Mouse (Mus musculus): ENCODE measurements around the gene Adcy10. TPM values are rescaled to one million over a fixed set of nuclear protein-coding genes. Genes with fewer than 3 reads are reported as not detected.
A peak's percentile ranks its signal among the peaks of the same experiment; 100 is the strongest.

Gene Adcy10
- total and polyA plus RNA-seq, 2 experiments from 2014 or later = not detected

DNA sequence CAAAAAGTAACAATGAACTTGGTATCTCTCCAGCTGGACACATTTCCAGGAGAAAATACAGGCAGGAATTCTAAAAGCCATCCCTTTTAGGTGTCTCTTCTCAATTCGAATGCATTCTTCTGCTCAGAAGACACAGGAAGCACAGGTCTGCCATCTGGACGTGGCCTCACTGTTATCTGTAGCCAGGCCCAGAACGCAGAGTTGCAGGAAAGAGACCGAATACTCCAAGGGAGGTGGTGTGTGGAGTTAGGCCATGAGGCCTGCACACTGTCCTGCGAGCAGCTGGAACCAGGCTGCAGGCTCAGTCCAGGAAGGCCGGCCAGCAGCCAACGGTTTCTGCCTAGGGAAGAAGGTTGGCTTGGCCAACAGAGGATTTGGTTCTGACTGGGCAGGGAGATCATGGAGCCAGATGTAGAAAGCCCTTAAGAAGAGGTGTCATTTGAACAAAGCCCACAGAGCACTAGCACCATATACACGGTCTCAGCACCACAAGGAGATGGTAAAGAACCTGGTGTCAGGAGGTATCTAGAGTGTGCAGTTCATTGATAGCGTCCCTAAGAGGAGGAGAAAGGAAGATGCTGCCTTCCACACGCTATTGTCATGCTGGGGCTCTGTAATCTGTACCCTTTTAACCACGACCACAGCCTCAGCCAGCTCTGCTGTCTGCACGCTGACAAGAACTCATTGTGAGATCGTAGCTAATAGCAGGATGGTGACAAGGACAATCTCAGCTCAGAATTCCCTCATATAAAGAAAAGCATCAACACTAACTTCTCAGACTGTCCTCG, 107.5 kb downstream of the Adcy10 start:
- H3K4me1 ChIP-seq (ENCODE audit: control insufficient read depth, insufficient read depth) = peaks cover 34% of the 10 kb centered on the region
- H3K36me3 ChIP-seq (replicated peaks; ENCODE audit: control insufficient read depth, insufficient read depth, low read length) = peaks cover 30% of the 10 kb centered on the region
- H3K4me3 ChIP-seq (ENCODE audit: low read depth, low read length) = no peak overlapping the region
- no peak overlapping the region for H3K9ac ChIP-seq (replicated peaks; ENCODE audit: low read depth, low read length)
- H3K27ac ChIP-seq (ENCODE audit: low read depth) = peak overlapping the region; percentile 41; the same call in 1 of the 2 replicates
- H3K27me3 ChIP-seq (ENCODE audit: control insufficient read depth, insufficient read depth, low read length) = no peaks in the 10 kb centered on the region
- WGBS = 59% methylated on average over 14 of the region's 14 CpGs
- ATAC-seq (ENCODE audit: insufficient read depth, low read depth) (no peak), DNase-seq (ENCODE audit: low spot score) (no peak)
- TF ChIP-seq EP300 (IDR thresholded peaks at IDR 0.05; ENCODE audit: low read depth) (no peak), CTCF (IDR thresholded peaks at IDR 0.05; ENCODE audit: low read depth) (no peak)
- no peak overlapping the region for H3K4me2 ChIP-seq (ENCODE audit: low read depth, low read length)
- no peaks in the 10 kb centered on the region for H3K9me3 ChIP-seq (replicated peaks; ENCODE audit: control insufficient read depth, low read length)

- H3K4me2 ChIP-seq (ENCODE audit: low read depth, low read length) = no peak overlapping the region
- peaks cover 34% of the 10 kb centered on the region for H3K36me3 ChIP-seq (replicated peaks; ENCODE audit: control insufficient read depth, insufficient read depth, low read length)
- H3K27ac ChIP-seq (ENCODE audit: low read depth) = no peak overlapping the region
- H3K27me3 ChIP-seq (ENCODE audit: control insufficient read depth, insufficient read depth, low read length) = no peaks in the 10 kb centered on the region
- 80% methylated on average over 15 of the region's 15 CpGs for WGBS
- no peaks in the 10 kb centered on the region for H3K9me3 ChIP-seq (replicated peaks; ENCODE audit: control insufficient read depth, low read length)
- ATAC-seq (ENCODE audit: insufficient read depth, low read depth) = no peak
- no peak overlapping the region for H3K4me3 ChIP-seq (ENCODE audit: low read depth, low read length)
- H3K9ac ChIP-seq (replicated peaks; ENCODE audit: low read depth, low read length) = no peak overlapping the region
- peaks cover 11% of the 10 kb centered on the region; the same call in 1 of the 2 replicates for H3K4me1 ChIP-seq (ENCODE audit: control insufficient read depth, insufficient read depth)
- DNase-seq (ENCODE audit: low spot score) = no peak
- no peak for TF ChIP-seq EP300 (IDR thresholded peaks at IDR 0.05; ENCODE audit: low read depth)
- no peak for TF ChIP-seq CTCF (IDR thresholded peaks at IDR 0.05; ENCODE audit: low read depth)
These were observed 109.9 kb downstream of the Adcy10 start for GRCm38 (mm10) chr1:165594699-165595421.

GRCm38 (mm10) chr1:165601775-165602280, 116.8 kb downstream of the Adcy10 start:
- H3K9me3 ChIP-seq (replicated peaks; ENCODE audit: control insufficient read depth, low read length) = no peaks in the 10 kb centered on the region
- no peak for ATAC-seq (ENCODE audit: insufficient read depth, low read depth)
- peaks cover 41% of the 10 kb centered on the region for H3K36me3 ChIP-seq (replicated peaks; ENCODE audit: control insufficient read depth, insufficient read depth, low read length)
- H3K27ac ChIP-seq (ENCODE audit: low read depth) = no peak overlapping the region
- H3K4me3 ChIP-seq (ENCODE audit: low read depth, low read length) = no peak overlapping the region
- DNase-seq (ENCODE audit: low spot score) = no peak
- H3K4me2 ChIP-seq (ENCODE audit: low read depth, low read length) = no peak overlapping the region
- H3K4me1 ChIP-seq (ENCODE audit: control insufficient read depth, insufficient read depth) = peaks cover 8% of the 10 kb centered on the region; the same call in 1 of the 2 replicates
- no peak overlapping the region for H3K9ac ChIP-seq (replicated peaks; ENCODE audit: low read depth, low read length)
- H3K27me3 ChIP-seq (ENCODE audit: control insufficient read depth, insufficient read depth, low read length) = no peaks in the 10 kb centered on the region
- WGBS = 76% methylated on average over 10 of the region's 10 CpGs
- TF ChIP-seq EP300 (IDR thresholded peaks at IDR 0.05; ENCODE audit: low read depth) (no peak), CTCF (IDR thresholded peaks at IDR 0.05; ENCODE audit: low read depth) (no peak)

GRCm38 (mm10) chr1:165603218-165603617, 118.2 kb downstream of the Adcy10 start:
- no peak for TF ChIP-seq EP300 (IDR thresholded peaks at IDR 0.05; ENCODE audit: low read depth)
- Histone ChIP-seq H3K4me2 (ENCODE audit: low read depth, low read length) (no peak overlapping the region), H3K36me3 (replicated peaks; ENCODE audit: control insufficient read depth, insufficient read depth, low read length) (peaks cover 47% of the 10 kb centered on the region), H3K27ac (ENCODE audit: low read depth) (no peak overlapping the region), H3K9ac (replicated peaks; ENCODE audit: low read depth, low read length) (no peak overlapping the region), H3K4me1 (ENCODE audit: control insufficient read depth, insufficient read depth) (peaks cover 8% of the 10 kb centered on the region; the same call in 1 of the 2 replicates), H3K27me3 (ENCODE audit: control insufficient read depth, insufficient read depth, low read length) (no peaks in the 10 kb centered on the region), H3K9me3 (replicated peaks; ENCODE audit: control insufficient read depth, low read length) (no peaks in the 10 kb centered on the region), H3K4me3 (ENCODE audit: low read depth, low read length) (no peak overlapping the region)
- ATAC-seq (ENCODE audit: insufficient read depth, low read depth) (no peak), DNase-seq (ENCODE audit: low spot score) (no peak)
- 91% methylated on average over 14 of the region's 14 CpGs for WGBS

DNA sequence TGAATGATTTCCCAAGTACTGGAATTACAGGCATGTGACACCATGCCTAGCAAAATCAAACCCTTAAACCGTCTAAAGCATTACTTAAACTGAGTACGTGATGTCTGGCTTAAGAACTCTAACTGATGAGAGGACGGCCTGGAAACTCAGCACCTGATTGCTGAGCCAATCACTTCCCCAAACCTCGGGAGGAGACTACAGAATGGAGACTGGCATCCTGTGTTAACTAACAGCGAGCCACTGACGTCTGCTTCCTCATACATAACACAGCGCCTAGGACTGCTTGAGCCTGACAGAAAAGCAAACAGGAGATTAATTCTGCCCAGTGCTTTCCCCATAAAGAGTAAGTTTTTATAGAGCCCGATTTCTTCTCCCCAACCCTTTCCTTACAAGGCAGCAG, 119.2 kb downstream of the Adcy10 start:
- ATAC-seq (ENCODE audit: insufficient read depth, low read depth) (no peak), DNase-seq (ENCODE audit: low spot score) (no peak)
- no peak overlapping the region for H3K4me3 ChIP-seq (ENCODE audit: low read depth, low read length)
- no peak for TF ChIP-seq CTCF (IDR thresholded peaks at IDR 0.05; ENCODE audit: low read depth)
- TF ChIP-seq EP300 (IDR thresholded peaks at IDR 0.05; ENCODE audit: low read depth) = no peak
- peak overlapping the region; percentile 30; the same call in 1 of the 2 replicates for H3K27ac ChIP-seq (ENCODE audit: low read depth)
- peaks cover 45% of the 10 kb centered on the region for H3K36me3 ChIP-seq (replicated peaks; ENCODE audit: control insufficient read depth, insufficient read depth, low read length)
- H3K4me1 ChIP-seq (ENCODE audit: control insufficient read depth, insufficient read depth) = peaks cover 8% of the 10 kb centered on the region; the same call in 1 of the 2 replicates
- no peak overlapping the region for H3K9ac ChIP-seq (replicated peaks; ENCODE audit: low read depth, low read length)
- H3K9me3 ChIP-seq (replicated peaks; ENCODE audit: control insufficient read depth, low read length) = no peaks in the 10 kb centered on the region
- H3K4me2 ChIP-seq (ENCODE audit: low read depth, low read length) = no peak overlapping the region
- no peaks in the 10 kb centered on the region for H3K27me3 ChIP-seq (ENCODE audit: control insufficient read depth, insufficient read depth, low read length)
- WGBS = 50% methylated on average over 8 of the region's 8 CpGs
